Mouse (Mus musculus): ENCODE data around the gene Kat5. TPM values are rescaled to one million over a fixed set of nuclear protein-coding genes. Genes with fewer than 3 reads are reported as not detected.

Gene Kat5
- polyA plus RNA-seq, 1 experiment from 2014 or later: 73.3 TPM

- WGBS: 73% methylated on average over 2 of the region's 2 CpGs
- H3K4me3 ChIP-seq: no peak overlapping the region
- H3K27ac ChIP-seq: no peak overlapping the region
- no peaks in the 10 kb centered on the region for H3K36me3 ChIP-seq
- H3K27me3 ChIP-seq (replicated peaks): 0 out of 2 replicates have a peak, but pooled peaks cover 4% of the 10 kb centered on the region
- H3K9ac ChIP-seq: no peak overlapping the region
- peaks cover 7% of the 10 kb centered on the region; the same call in 1 of the 2 replicates for H3K4me1 ChIP-seq
- no peak for ATAC-seq (ENCODE audit: low FRiP score, low read depth)
- H3K9me3 ChIP-seq: no peaks in the 10 kb centered on the region
- H3K4me2 ChIP-seq (replicated peaks): no peak overlapping the region
Observed at GRCm38 (mm10) chr19:5614953-5615352, 4.9 kb upstream of the Kat5 start.

GRCm38 (mm10) chr19:5612762-5613411, 2.9 kb upstream of the Kat5 start:
- Histone ChIP-seq H3K27ac (no peak overlapping the region), H3K27me3 (replicated peaks) (0 out of 2 replicates have a peak, but pooled peaks cover 4% of the 10 kb centered on the region), H3K4me2 (replicated peaks) (no peak overlapping the region), H3K9me3 (no peaks in the 10 kb centered on the region), H3K36me3 (peaks cover 10% of the 10 kb centered on the region), H3K4me1 (peaks cover 21% of the 10 kb centered on the region), H3K9ac (no peak overlapping the region), H3K4me3 (no peak overlapping the region)
- no peak for ATAC-seq (ENCODE audit: low FRiP score, low read depth)
- WGBS: 80% methylated on average over 3 of the region's 3 CpGs

DNA sequence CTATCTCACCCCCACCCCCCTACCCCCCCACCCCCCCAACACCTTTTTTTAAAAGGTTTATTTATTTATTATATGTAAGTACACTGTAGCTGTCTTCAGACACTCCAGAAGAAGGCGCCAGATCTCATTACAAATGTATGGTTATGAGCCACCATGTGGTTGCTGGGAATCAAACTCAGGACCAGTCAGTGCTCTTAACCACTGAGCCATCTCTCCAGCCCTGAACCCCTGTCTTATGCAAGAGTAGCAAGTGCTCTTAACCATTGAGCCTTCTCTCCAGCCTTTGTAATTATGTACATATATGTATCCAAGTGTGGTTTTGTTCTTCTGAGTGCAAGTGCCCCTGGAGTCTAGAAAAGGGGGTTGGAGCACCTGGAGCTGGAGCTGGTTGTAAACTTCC, 1.9 kb upstream of the Kat5 start:
- peaks cover 19% of the 10 kb centered on the region for H3K36me3 ChIP-seq
- 100% methylated on average over 1 of the region's 1 CpGs for WGBS
- H3K9ac ChIP-seq: no peak overlapping the region
- H3K4me1 ChIP-seq: peaks cover 21% of the 10 kb centered on the region
- no peak overlapping the region for H3K27ac ChIP-seq
- 0 out of 2 replicates have a peak, but pooled peaks cover 4% of the 10 kb centered on the region for H3K27me3 ChIP-seq (replicated peaks)
- no peak overlapping the region for H3K4me3 ChIP-seq
- H3K9me3 ChIP-seq: no peaks in the 10 kb centered on the region
- no peak for ATAC-seq (ENCODE audit: low FRiP score, low read depth)
- no peak overlapping the region for H3K4me2 ChIP-seq (replicated peaks)

DNA sequence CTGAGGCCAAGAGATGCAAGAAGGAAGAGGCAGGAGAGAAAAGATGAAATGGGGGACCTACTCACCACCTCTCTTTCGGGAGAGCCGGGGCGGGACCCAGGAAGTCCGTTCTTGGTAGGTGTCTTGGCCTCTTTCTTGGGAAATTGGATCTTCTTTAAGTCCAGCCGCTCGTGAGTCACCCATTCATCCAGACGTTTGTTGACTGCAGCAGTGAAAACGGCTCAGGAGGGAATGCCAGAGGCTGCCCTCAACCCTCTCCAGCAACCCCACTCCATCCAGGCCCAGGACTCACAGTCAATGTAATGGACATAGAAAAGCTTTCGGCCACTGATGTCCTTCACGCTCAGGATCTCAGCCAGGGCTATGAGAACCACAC, 878 bp downstream of the Kat5 start:
- peak overlapping the region; percentile 79 for H3K4me2 ChIP-seq (replicated peaks)
- peaks cover 47% of the 10 kb centered on the region for H3K36me3 ChIP-seq
- ATAC-seq (ENCODE audit: low FRiP score, low read depth): no peak
- H3K27ac ChIP-seq: peak overlapping the region; percentile 93; the same call in 1 of the 2 replicates
- peaks cover 21% of the 10 kb centered on the region for H3K4me1 ChIP-seq
- no peaks in the 10 kb centered on the region for H3K27me3 ChIP-seq (replicated peaks)
- WGBS: 68% methylated on average over 10 of the region's 10 CpGs
- no peaks in the 10 kb centered on the region for H3K9me3 ChIP-seq
- H3K4me3 ChIP-seq: peak overlapping the region; percentile 63
- H3K9ac ChIP-seq: peak overlapping the region; percentile 75

- WGBS: 97% methylated on average over 13 of the region's 13 CpGs
- Histone ChIP-seq H3K4me2 (replicated peaks) (peak overlapping the region; percentile 79), H3K9ac (peak overlapping the region; percentile 75), H3K4me3 (peak overlapping the region; percentile 63), H3K27ac (no peak overlapping the region), H3K27me3 (replicated peaks) (no peaks in the 10 kb centered on the region), H3K36me3 (peaks cover 52% of the 10 kb centered on the region), H3K9me3 (no peaks in the 10 kb centered on the region), H3K4me1 (peaks cover 24% of the 10 kb centered on the region)
- no peak for ATAC-seq (ENCODE audit: low FRiP score, low read depth)
Observed at GRCm38 (mm10) chr19:5608707-5609106, 1.3 kb downstream of the Kat5 start.

DNA sequence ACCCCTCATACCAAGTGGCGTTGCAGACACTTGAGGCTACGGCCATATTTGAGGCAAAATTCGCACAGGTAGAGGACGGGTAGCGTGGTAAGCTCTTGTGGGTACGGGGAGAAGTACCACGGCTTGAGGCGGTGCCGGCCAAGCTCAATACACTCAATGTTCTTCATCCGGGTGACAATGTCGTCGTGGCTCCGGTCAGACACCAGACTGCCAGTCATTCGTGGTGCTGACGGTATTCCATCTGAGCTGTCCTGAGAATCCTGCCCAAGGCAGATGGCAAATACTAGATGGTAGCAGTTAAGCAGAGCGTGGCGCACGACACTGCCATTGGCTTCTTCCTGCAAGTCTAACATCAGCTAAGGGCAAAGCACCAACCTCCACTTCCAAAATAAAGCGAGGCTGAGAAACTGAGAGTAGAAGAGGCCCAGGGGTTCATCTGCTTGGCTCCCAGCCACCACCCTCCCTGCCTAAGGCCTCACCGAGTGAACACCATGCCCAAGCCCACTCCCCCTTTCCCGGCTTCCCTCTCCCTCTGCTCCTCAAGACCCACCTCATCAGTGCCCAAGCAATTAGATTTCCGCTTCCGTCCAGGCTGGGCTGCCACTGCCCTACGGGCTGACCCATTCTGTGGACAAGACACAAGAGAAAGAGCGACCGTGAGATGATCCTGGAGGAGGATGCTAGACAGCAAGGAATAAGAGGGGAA, 2.2 kb downstream of the Kat5 start:
- Histone ChIP-seq H3K36me3 (peaks cover 60% of the 10 kb centered on the region), H3K27me3 (replicated peaks) (no peaks in the 10 kb centered on the region), H3K4me2 (replicated peaks) (peak overlapping the region; percentile 79; the same call in 1 of the 2 replicates), H3K27ac (no peak overlapping the region), H3K4me1 (peaks cover 33% of the 10 kb centered on the region), H3K9ac (no peak overlapping the region), H3K9me3 (no peaks in the 10 kb centered on the region), H3K4me3 (no peak overlapping the region)
- 95% methylated on average over 26 of the region's 26 CpGs for WGBS
- ATAC-seq (ENCODE audit: low FRiP score, low read depth): no peak

DNA sequence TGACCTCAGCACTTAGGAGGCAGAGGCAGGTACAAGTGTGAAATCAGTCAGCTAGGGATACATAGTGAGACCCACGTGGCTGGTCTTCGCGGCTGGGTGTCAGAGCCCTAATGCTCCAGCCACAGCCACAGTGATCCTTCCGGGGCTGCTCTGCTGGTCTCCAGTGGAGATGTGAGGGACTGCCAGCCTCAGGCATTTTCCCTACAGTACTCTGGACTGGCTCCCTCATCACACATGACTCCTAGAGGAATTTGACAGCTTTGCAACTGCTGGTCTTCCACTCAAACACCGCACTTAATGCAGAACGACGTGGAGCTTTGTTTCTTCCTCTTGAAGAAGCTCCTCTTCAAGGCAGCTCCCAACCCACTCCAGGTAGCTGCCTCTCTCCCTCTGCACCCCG, 3.8 kb downstream of the Kat5 start:
- ATAC-seq (ENCODE audit: low FRiP score, low read depth): no peak

GRCm38 (mm10) chr19:5605126-5605525, 4.9 kb downstream of the Kat5 start:
- Histone ChIP-seq H3K27ac (no peak overlapping the region), H3K9ac (no peak overlapping the region), H3K4me3 (no peak overlapping the region), H3K27me3 (replicated peaks) (no peaks in the 10 kb centered on the region), H3K4me1 (peaks cover 32% of the 10 kb centered on the region), H3K4me2 (replicated peaks) (no peak overlapping the region), H3K9me3 (no peaks in the 10 kb centered on the region), H3K36me3 (peaks cover 61% of the 10 kb centered on the region)
- ATAC-seq (ENCODE audit: low FRiP score, low read depth): no peak
- 96% methylated on average over 7 of the region's 7 CpGs for WGBS

More for the DNA sequence above, 3.8 kb downstream of the Kat5 start:
- Histone ChIP-seq H3K9ac (peak overlapping the region; percentile 14; the same call in 1 of the 2 replicates), H3K27ac (no peak overlapping the region), H3K4me2 (replicated peaks) (no peak overlapping the region), H3K36me3 (peaks cover 61% of the 10 kb centered on the region), H3K9me3 (no peaks in the 10 kb centered on the region), H3K27me3 (replicated peaks) (no peaks in the 10 kb centered on the region), H3K4me3 (no peak overlapping the region), H3K4me1 (peaks cover 38% of the 10 kb centered on the region)
- 89% methylated on average over 8 of the region's 8 CpGs for WGBS

DNA sequence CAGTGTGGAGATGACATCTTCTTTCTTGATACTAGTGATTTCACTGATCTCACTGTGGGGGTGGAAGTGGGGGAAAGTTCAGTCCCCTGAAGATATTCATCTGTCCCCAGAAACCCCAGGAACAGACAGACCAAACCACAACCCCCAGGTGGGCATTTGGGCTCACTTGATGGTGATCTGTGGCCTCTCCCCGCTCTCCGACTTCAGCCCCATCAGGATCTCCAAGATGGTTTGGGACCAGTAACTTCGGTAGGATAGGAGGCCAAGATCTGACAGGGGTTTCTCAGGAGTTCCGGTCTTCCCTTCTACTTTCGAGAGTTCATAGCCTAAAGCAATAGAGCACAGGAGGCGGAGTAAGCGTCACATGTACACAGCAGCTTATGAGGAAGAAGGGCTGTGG, 6.4 kb downstream of the Kat5 start:
- Histone ChIP-seq H3K36me3 (peaks cover 58% of the 10 kb centered on the region), H3K9ac (no peak overlapping the region), H3K9me3 (no peaks in the 10 kb centered on the region), H3K27me3 (replicated peaks) (no peaks in the 10 kb centered on the region), H3K4me3 (peak overlapping the region; percentile 1; the same call in 1 of the 2 replicates), H3K4me2 (replicated peaks) (no peak overlapping the region), H3K27ac (no peak overlapping the region), H3K4me1 (peaks cover 24% of the 10 kb centered on the region)
- no peak for ATAC-seq (ENCODE audit: low FRiP score, low read depth)
- WGBS: 92% methylated on average over 7 of the region's 7 CpGs

- H3K36me3 ChIP-seq: peaks cover 41% of the 10 kb centered on the region
- H3K4me1 ChIP-seq: peaks cover 17% of the 10 kb centered on the region
- peak within 1 kb of the TSS; percentile 94 for H3K9ac ChIP-seq
- peak within 1 kb of the TSS; percentile 87 for H3K4me3 ChIP-seq
- WGBS: under 1% methylated on average over 64 of the region's 64 CpGs
- ATAC-seq (ENCODE audit: low FRiP score, low read depth): peak; percentile 88
- H3K27ac ChIP-seq: peak within 1 kb of the TSS; percentile 67
- peak within 1 kb of the TSS; percentile 88 for H3K4me2 ChIP-seq (replicated peaks)
- H3K27me3 ChIP-seq (replicated peaks): no peaks in the 10 kb centered on the region
- no peaks in the 10 kb centered on the region for H3K9me3 ChIP-seq
Observed at GRCm38 (mm10) chr19:5601752-5602541, 8.1 kb downstream of the Kat5 start, which contains the start of gene Rnaseh2c. Gene Rnaseh2c, plus strand, starts transcription at chr19:5601873.

GRCm38 (mm10) chr19:5599224-5599623, 10.8 kb downstream of the Kat5 start:
- Histone ChIP-seq H3K4me1 (peaks cover 17% of the 10 kb centered on the region), H3K27me3 (replicated peaks) (no peaks in the 10 kb centered on the region), H3K4me3 (no peak overlapping the region), H3K36me3 (peaks cover 14% of the 10 kb centered on the region), H3K4me2 (replicated peaks) (no peak overlapping the region), H3K9ac (no peak overlapping the region), H3K9me3 (no peaks in the 10 kb centered on the region), H3K27ac (no peak overlapping the region)
- 78% methylated on average over 4 of the region's 4 CpGs for WGBS
- ATAC-seq (ENCODE audit: low FRiP score, low read depth): no peak

GRCm38 (mm10) chr19:5591888-5592287, 18.1 kb downstream of the Kat5 start:
- Histone ChIP-seq H3K4me2 (replicated peaks) (no peak overlapping the region), H3K27me3 (replicated peaks) (no peaks in the 10 kb centered on the region), H3K36me3 (no peaks in the 10 kb centered on the region), H3K27ac (no peak overlapping the region), H3K4me1 (no peaks in the 10 kb centered on the region), H3K9me3 (no peaks in the 10 kb centered on the region), H3K9ac (no peak overlapping the region), H3K4me3 (no peak overlapping the region)
- WGBS: 87% methylated on average over 6 of the region's 6 CpGs
- ATAC-seq (ENCODE audit: low FRiP score, low read depth): no peak

Data from neural tube, embryonic 12.5 days (tissue).